Mouse (Mus musculus) monocyte, adult 5-6 weeks (primary cell): ENCODE measurements around the gene Ppp5c. TPM values are rescaled to one million over a fixed set of nuclear protein-coding genes. Genes with fewer than 3 reads are reported as not detected.
"Not testable (repeated sequence)": the region's sequence is repeated elsewhere in the genome, so short reads cannot be mapped to it uniquely, and the experiment has no call there.

ENCODE experiments used
- ATAC-seq: fragments of 153-309, 156-312 bp; replicated peaks from 2 replicates; pipeline ENCODE4 v1.8.0; 2017; ENCODE audit warnings: mild to moderate bottlenecking; ENCODE audit not compliant: low TSS enrichment, insufficient number of reproducible peaks, severe bottlenecking, poor library complexity, low FRiP score
- total RNA-seq: library from RNA; stranded (forward); fragments of 200-1000, 200-491, 200-594 nt; gene quantifications from 3 replicates; pipeline ENCODE4 v1.2.3, GENCODE M21; 2017

The Ppp5c gene
- 25.8 to 48.8 TPM (median 35.1 TPM) in 3 replicates for total RNA-seq

GRCm38 (mm10) chr7:17027588-17028343 lies at the start of gene Ppp5c:
Gene Ppp5c, minus strand, starts transcription at chr7:17027924.
- no peak; the same call in none of the 2 replicates for ATAC-seq

- no peak for ATAC-seq
Observed at GRCm38 (mm10) chr7:17076542-17076941, 48.8 kb upstream of the Ppp5c start.

- ATAC-seq = peak; percentile 66; the same call in 1 of the 2 replicates
Observed at GRCm38 (mm10) chr7:17073904-17074615, 46.3 kb upstream of the Ppp5c start, which contains the start of gene Psg16. Gene Psg16, plus strand, starts transcription at chr7:17074040.

- no peak for ATAC-seq
Observed at GRCm38 (mm10) chr7:17073513-17073903, 45.8 kb upstream of the Ppp5c start.

GRCm38 (mm10) chr7:17067651-17068050 lies 39.9 kb upstream of the Ppp5c start:
- not testable (repeated sequence) for ATAC-seq

- ATAC-seq = no peak
Observed at GRCm38 (mm10) chr7:17067000-17067399, 39.3 kb upstream of the Ppp5c start.

- no peak; the same call in 1 of the 2 replicates for ATAC-seq
Observed at GRCm38 (mm10) chr7:17066412-17066811, 38.7 kb upstream of the Ppp5c start.

- no peak for ATAC-seq
Observed at GRCm38 (mm10) chr7:17065620-17066019, 37.9 kb upstream of the Ppp5c start.

- ATAC-seq = no peak
Observed at GRCm38 (mm10) chr7:17062845-17063244, 35.1 kb upstream of the Ppp5c start.

GRCm38 (mm10) chr7:17062389-17062788 lies 34.7 kb upstream of the Ppp5c start, which contains the start of gene Hif3a:
Gene Hif3a, minus strand, starts transcription at chr7:17062427.
- no peak for ATAC-seq

GRCm38 (mm10) chr7:17060782-17061605 lies 33.3 kb upstream of the Ppp5c start:
- no peak for ATAC-seq

- ATAC-seq = no peak
Observed at GRCm38 (mm10) chr7:17060031-17060781, 32.5 kb upstream of the Ppp5c start.

- ATAC-seq = no peak
Observed at GRCm38 (mm10) chr7:17059463-17059844, 31.7 kb upstream of the Ppp5c start.

GRCm38 (mm10) chr7:17058816-17059462 lies 31.2 kb upstream of the Ppp5c start:
- ATAC-seq = no peak

GRCm38 (mm10) chr7:17058071-17058689 lies 30.5 kb upstream of the Ppp5c start:
- no peak for ATAC-seq

- ATAC-seq = no peak
Observed at GRCm38 (mm10) chr7:17056601-17057523, 29.1 kb upstream of the Ppp5c start.
